Mouse (Mus musculus) left cerebral cortex, adult 2 months (tissue): Measurements from ENCODE around the gene Wdr46. TPM values are rescaled to one million over a fixed set of nuclear protein-coding genes. Genes with fewer than 3 reads are reported as not detected.
"Not testable (repeated sequence)": the region's sequence is repeated elsewhere in the genome, so short reads cannot be mapped to it uniquely, and the experiment has no call there.

Experiments
- DNase-seq, 2 experiments: peaks; one replicate each; pipeline ENCODE4 v3.0.0; 2021 to 2022; ENCODE audit warnings: low spot score in 2 of 2, mixed read lengths in 1 of 2; ENCODE audit errors: extremely low spot score in 1 of 2
- H3K27ac ChIP-seq: fragments of 200-600 bp; 2 replicates; pipeline ENCODE4 v1.8.1; 2022
- H3K4me3 ChIP-seq: fragments of 200-600 bp; 2 replicates; pipeline ENCODE4 v1.8.1; 2022
- CTCF ChIP-seq: fragments of 200-600 bp; IDR thresholded peaks from 2 replicates; pipeline ENCODE4 v1.8.1; 2022; ENCODE audit warnings: antibody characterized with exemption, mild to moderate bottlenecking, moderate library complexity
- intact Hi-C: fragments of 180-260 bp; cut with DNase I; formaldehyde crosslinking; loops from one replicate; pipeline ENCODE4 v1.15.1; 2025
- total RNA-seq, 2 experiments: library from RNA; stranded (reverse); gene quantifications; 2 replicates each; pipeline ENCODE4 v1.2.3; 2021

The Wdr46 gene
- total RNA-seq, 2 experiments from 2014 or later: 14.7 to 18.4 TPM

DNA sequence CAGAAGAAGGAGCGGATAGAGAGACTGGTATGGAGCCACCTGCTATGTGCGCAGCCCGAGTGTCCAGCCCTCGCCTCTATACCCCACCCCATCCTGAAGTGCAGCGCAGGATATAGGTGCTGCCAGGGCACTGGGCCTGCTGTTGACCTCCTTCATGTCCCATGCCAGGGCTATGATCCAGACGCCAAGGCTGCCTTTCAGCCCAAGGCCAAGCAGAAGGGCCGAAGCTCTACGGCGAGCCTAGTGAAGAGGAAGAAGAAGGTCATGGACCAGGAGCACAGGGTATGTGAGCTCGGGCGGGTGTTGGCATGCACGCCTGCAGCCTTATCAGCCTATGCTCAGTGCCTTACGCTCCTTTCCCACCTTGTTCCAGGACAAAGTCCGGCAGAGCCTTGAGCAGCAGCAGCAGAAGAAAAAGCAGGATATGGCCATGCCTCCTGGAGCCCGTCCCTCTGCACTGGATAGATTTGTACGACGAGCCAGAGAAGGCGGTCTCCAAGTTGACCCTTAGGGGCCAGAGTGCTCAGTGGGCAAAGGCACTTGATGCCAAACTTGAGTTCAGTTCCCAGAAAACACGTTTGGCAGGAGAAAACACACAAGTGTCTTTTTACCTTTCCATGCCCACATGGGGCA, 8.6 kb downstream of the Wdr46 start:
- TF ChIP-seq CTCF: no peak
- intact Hi-C loops: no loop called here
- Histone ChIP-seq H3K27ac (no peak overlapping the region), H3K4me3 (no peak overlapping the region)
- DNase-seq: no peak

GRCm38 (mm10) chr17:33950131-33950625, 9.7 kb downstream of the Wdr46 start:
- Histone ChIP-seq H3K4me3 (peak overlapping the region; percentile 66), H3K27ac (peak overlapping the region; percentile 93)
- DNase-seq: no peak
- TF ChIP-seq CTCF: no peak
- intact Hi-C loops: no loop called here

DNA sequence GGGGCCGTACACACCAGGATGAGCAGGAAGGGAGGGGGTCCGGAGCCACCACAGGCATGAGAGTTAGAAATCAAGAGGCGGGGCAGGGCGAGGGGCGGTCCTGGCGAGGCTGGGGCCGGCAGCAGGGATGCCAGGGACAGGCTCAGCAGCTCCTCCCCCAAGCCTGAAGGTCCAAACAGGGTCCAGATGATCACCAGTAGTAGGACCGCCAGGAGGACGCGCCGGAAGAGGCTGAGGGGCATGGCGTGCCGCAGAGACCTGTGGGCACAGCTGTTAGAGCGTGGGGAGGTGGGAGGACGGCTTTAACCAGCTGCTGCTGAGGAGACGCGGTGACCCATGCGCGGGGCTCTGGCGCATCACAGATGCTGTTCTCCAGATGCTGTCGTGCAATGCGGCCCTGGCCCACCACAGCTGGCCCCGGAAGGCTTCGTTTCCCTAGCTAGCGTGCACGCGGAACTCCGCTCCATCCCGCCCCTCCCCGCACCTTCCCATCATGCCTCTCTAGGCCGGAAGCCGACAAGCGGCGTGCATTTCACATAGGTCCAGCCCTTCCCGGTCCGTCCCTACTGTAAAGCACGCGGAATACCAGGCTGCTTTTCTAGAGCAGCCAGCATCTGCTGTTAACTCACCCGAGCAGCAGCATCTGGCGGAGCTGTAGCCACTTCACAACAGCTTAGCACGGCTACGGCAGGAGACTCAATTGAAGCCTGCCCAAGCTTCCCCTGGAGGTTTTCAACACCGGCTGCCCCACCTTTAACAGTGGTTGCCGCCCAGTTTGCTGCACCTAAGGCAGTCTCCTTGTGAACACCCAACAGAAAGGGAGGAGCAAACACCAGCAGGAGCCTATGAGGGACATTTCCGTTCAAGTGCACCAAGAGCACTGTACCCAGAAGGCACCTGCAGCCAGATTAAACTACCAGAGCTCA, 10.8 kb downstream of the Wdr46 start, which contains the start of gene B3galt4:
Gene B3galt4 (minus strand): TSS at position 468 of the 926 bp plus-strand sequence.
- intact Hi-C loops: loop anchor here (1.0 kb wide), 1 partner anchor 11 kb away; the partner anchor contains the start of genes Pfdn6 and Wdr46
- no peak for TF ChIP-seq CTCF
- H3K4me3 ChIP-seq: peak within 1 kb of the TSS; percentile 66

GRCm38 (mm10) chr17:33952015-33952414, 11.6 kb downstream of the Wdr46 start:
- DNase-seq, H3K4me3 ChIP-seq, intact Hi-C loops, H3K27ac ChIP-seq: not testable (repeated sequence)

More for the DNA sequence above, 10.8 kb downstream of the Wdr46 start, which contains the start of gene B3galt4:
- peak within 1 kb of the TSS; percentile 93 for H3K27ac ChIP-seq
- peak; percentile 77 for DNase-seq

GRCm38 (mm10) chr17:33952879-33953278, 12.4 kb downstream of the Wdr46 start:
- H3K27ac ChIP-seq: no peak overlapping the region
- no peak for DNase-seq
- no peak overlapping the region for H3K4me3 ChIP-seq
- no peak for TF ChIP-seq CTCF
- intact Hi-C loops: no loop called here

GRCm38 (mm10) chr17:33953310-33953709, 12.8 kb downstream of the Wdr46 start:
- no peak overlapping the region for H3K27ac ChIP-seq

DNA sequence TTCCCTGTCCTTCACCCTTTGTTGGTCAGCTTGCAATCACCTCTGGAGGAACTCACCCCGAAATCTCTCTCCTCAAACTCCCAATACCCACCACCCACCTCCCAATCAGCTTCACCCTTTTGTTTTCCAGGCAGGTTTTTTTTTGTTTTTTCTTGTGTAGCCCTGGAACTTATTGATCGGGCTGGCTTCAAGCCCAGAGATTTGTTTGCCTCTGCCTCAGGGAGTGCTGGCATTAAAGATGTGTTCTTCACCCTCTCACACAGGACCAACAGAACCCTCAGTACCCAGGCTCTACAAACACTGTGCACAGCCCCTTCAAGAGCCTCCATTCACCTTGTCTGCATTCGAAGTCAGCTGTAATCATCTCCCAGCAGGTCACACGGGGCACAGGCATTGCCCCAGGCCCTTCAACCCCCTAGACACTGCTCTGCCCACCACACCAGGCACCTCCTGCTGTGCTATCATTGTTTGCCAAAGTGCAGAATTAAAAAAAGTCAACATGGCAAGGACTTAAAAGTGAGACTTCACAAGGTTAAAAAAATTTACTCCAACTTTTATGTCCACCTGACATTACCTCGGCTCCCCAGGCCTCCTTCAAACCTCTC, 13.6 kb downstream of the Wdr46 start:
- no peak for TF ChIP-seq CTCF
- DNase-seq: no peak
- intact Hi-C loops: no loop called here
- Histone ChIP-seq H3K4me3 (peak overlapping the region; percentile 66), H3K27ac (no peak overlapping the region)

More at GRCm38 (mm10) chr17:33953310-33953709, 12.8 kb downstream of the Wdr46 start:
- no peak overlapping the region for H3K4me3 ChIP-seq
- intact Hi-C loops: no loop called here
- TF ChIP-seq CTCF: no peak
- no peak for DNase-seq

GRCm38 (mm10) chr17:33954646-33955554, 14.4 kb downstream of the Wdr46 start:
- peak in 1 of 2 experiments; percentile 33 for DNase-seq
- Histone ChIP-seq H3K4me3 (peak overlapping the region; percentile 66), H3K27ac (peak overlapping the region; percentile 89)
- no peak for TF ChIP-seq CTCF
- intact Hi-C loops: loop anchor here (1.0 kb wide), 1 partner anchor 15 kb away; the partner anchor contains the start of genes Pfdn6 and Wdr46

- Histone ChIP-seq H3K27ac (peak within 1 kb of the TSS; percentile 94), H3K4me3 (peak within 1 kb of the TSS; percentile 66)
- peak; percentile 39 for TF ChIP-seq CTCF
- peak; percentile 96 for DNase-seq
- intact Hi-C loops: loop anchor here (1.0 kb wide), 1 partner anchor 15 kb away; the partner anchor contains the start of genes Pfdn6 and Wdr46
Measured at GRCm38 (mm10) chr17:33955555-33956214, 15.2 kb downstream of the Wdr46 start, which contains the start of the genes Vps52 and Rps18. Gene Vps52, plus strand, starts transcription at chr17:33955812. Gene Rps18, minus strand, starts transcription at chr17:33956001.

DNA sequence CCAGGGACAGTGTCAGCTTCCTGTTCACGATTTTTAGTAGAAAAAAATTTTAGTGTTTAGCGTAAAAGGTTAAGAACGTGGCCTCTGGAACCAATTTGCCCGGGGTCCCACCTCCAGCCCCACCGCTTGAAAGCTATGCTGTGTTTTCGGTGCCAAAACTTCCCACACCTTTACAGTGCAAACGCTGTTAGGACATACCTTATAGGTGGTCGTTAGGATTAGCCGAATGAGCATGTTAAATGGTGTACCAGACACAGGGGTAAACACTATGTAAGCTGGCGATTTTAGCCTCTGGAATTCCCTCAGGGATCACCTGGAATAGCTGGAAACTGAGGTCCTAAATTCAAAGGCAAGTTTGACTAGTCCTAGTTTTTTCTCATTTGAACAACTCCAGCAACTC, 15.9 kb downstream of the Wdr46 start:
- no peak for DNase-seq
- Histone ChIP-seq H3K4me3 (peak overlapping the region; percentile 66), H3K27ac (peak overlapping the region; percentile 94)
- TF ChIP-seq CTCF: no peak
- intact Hi-C loops: no loop called here
